Mouse (Mus musculus): Measurements from ENCODE around the gene Lrrc2.

Lrrc2 gene

DNA sequence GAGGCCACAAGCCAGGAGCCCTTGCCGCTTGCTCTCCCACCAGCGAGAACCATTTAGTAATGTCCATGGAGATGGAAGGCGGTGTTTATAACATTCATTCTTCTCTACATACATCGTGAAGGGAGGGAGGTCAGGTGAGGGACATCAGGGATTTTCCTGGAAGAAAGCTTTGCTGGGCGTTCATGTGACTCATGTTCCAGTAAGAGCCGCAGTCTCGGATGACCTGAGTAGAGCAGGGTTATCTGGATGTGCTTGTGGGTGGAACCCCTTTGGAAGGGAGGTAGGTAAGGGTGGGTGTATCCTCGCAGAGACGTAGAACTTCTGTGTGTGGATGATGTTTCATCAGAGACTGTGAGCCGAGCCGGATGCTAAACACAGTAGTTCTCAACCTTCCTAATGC lies at the start of gene Lrrc2:
TSS of gene Lrrc2 (plus strand) at position 149 of the 400 bp plus-strand sequence.
- DNase-seq (ENCODE audit: low read depth, low spot score) = no peak

DNA sequence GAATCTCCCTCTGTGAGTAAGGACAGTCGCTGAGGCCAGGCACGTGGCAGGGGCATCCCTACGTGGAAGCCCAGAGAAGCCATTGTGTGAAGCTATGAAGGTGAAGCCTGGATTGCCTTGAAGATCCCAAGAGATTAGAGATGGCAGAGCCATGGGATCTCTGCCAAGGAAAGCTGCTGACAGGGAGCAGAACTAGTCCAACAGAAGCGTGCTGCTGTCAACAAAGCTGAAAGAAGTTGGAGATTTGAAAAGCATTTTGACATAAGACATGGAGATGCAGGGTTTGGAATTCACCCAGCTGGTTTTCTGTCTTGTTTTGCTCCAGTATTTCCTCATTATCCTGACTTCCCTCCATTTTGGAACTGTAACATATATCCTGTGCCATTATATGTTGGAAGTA lies 49.1 kb upstream of the Lrrc2 start:
- DNase-seq (ENCODE audit: low read depth, low spot score) = no peak

DNA sequence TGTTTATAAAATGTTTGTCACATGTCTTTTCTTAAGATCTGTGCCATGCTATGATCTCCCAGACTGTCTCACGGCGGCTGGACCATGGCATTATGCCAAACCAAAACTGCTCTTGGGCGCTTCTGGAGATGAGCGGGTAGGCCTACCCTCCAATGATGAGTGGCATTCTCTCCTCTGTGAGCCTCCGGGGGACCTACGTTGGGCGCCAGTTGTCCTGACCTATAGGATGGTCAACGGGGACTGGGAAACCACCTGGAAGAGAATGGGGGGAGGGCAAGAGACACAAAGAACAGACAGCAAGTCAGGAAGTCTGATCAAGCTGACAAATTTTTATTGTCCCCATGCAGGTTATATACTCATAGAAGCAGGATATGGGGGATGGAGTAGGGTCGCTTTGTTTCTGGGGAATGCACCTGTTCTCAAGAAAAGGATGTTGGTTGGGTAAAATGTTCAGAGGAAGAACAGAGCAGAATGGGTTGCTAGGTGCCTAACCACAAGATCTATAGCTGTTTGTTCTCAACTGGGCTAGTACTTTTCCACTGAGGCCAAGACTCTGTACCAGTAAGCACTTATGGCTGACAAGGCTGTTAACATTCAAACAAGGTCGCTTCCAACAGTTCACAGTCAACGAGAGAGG lies 44.0 kb upstream of the Lrrc2 start:
- no peak for DNase-seq (ENCODE audit: low read depth, low spot score)

DNA sequence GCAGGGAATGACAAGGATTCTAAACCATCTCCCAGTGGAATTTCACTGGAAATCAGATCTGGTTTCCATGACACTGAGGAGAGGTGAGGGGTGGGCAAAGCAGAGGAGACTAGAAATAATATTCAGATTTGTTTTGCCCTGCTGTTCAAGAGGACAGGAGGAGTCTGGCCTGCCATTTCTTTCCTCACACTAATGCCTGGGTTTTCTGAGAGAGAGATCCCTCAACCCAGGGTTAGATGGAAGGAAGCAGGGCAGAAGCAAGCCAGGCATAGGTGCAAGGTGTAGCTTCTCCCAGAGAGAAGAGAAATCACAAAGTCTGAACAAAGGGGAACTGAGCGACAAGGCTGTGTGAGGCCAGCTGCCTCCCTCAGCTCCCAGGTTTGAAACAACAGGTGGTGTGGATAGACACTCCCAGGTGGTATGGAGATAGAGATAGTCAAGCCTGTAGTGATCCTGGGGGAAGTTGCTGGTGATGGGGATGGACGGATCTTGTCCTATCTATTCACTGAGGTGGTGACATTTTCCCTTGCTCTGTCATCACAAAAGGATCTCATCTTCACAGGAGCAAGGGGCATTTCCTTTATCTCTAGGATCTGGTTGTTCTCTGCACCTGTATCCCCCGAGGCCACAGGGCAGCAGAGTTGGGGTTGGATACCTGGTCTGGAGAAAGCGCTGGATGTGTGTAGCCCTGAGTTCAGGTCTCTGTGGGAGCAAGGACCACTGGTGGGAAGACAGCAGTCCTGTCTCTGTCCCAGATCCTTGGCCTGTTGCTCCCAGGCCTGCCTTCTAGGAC lies 43.3 kb upstream of the Lrrc2 start:
- DNase-seq (ENCODE audit: low read depth, low spot score) = no peak

DNA sequence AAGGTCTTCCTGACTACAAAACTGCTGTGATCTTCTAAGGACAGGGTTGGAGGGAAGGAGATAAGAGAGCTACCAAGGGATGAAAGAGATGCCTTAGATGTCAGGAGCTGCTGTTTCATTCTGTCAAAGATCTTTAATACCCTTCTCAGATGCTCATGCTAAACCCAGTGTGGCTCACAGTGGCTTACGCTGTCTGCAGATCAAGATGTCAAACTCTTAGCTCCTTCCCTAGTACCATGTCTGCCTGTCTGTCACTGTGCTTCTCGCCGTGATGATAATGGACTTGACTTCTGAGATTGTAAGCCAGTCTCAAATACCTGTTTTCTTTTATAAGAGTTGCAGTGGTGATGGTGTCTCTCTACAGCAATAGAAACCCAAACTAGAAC lies 42.7 kb upstream of the Lrrc2 start:
- DNase-seq (ENCODE audit: low read depth, low spot score) = no peak

DNA sequence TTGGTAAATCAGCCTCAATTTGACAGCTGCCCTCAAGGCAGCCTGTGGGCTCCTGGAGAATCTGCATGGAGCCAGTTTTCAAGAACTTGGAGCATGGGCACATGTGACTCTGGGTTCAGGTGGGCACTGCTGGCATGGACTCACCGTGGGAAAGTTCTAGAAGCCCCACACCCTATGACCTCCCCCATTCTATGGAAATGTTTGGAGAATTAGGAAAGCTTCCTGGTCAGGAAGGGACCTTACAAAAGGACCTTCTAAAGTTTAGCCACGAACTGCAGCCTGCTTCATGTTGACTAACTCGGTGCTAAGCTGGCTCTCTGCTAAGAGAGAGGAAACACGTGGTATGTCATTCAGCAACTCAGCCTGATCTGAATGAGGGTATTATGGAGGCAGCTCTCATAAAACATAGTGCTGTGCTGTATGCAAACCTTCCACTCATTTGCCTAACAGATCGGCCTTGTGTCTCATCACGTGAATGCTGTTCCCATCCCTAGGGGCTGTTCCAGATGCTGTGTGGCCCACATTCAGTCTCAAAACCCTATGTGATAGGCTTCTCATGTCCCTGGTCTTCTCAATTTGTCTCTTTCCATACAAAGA lies 41.9 kb upstream of the Lrrc2 start:
- no peak for DNase-seq (ENCODE audit: low read depth, low spot score)

DNA sequence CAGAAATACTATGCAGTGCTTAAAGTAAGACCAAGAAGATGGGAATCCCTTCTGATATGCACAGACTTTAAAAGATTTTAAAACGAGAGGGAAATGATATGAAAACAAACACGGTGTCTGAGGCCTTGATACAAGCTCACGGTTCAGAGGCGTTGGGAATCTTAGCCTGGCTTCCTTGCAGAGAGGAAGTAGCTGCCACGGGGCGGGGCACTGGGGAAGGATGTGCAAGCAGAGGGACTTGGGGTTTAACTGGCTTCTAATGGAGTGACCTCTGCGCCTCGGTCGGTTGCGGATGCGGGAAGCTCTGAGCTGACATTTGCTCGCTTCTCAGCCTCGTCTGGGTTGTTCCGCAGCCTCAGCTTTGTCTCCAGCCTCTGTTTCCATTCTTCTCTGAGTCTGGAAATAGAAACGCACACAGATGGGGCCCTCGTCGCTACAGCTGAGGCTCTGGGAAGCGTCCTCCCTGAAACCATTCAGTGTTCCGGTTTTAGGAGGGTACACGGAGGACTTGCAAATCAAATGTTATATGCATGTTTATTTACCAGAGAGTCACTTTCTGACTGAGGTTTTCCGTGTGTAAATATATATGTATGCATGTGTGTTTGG lies 36.6 kb upstream of the Lrrc2 start:
- DNase-seq (ENCODE audit: low read depth, low spot score) = no peak

DNA sequence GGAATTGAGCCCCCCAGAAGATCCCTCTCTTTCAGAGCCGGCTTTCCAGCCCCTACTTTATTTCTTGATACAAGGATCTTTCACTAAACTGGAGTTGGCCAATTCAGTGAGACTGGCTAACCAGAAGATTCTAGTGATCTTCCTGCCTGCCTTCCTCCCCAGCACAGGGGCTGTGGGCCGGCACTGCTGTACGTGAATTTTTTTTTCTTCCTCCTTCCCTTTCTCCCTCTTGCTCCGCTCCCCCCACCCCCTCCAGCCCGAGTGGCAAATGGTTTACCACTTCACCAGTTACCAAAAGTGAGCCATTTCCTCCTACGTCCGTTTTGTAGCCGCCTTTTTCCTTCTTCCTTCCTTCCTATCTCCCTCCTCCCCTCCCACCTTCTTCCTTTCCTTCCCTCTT lies 35.9 kb upstream of the Lrrc2 start:
- no peak for DNase-seq (ENCODE audit: low read depth, low spot score)

DNA sequence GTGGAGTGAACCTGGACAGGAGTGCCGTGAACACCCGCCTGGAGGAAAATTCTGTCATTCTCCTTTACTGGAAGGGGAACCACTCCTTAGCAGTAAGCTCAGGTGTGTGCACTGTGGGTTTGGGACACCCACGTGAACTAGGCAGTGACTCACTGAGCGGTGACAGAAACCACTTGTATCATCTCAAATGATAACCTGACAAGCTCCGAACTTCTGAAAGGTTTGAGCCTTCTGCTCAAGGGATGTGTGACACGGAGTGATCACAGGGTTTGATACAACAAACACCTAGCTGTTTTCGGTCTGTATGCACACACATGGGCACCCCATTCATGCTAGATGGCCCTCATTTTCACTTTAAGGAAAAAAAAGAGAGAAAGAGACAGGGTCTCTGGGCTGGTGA lies 34.6 kb upstream of the Lrrc2 start, which contains the start of gene Fam240a:
TSS of gene Fam240a (minus strand) at position 76 of the 400 bp plus-strand sequence.
- no peak for DNase-seq (ENCODE audit: low read depth, low spot score)

DNA sequence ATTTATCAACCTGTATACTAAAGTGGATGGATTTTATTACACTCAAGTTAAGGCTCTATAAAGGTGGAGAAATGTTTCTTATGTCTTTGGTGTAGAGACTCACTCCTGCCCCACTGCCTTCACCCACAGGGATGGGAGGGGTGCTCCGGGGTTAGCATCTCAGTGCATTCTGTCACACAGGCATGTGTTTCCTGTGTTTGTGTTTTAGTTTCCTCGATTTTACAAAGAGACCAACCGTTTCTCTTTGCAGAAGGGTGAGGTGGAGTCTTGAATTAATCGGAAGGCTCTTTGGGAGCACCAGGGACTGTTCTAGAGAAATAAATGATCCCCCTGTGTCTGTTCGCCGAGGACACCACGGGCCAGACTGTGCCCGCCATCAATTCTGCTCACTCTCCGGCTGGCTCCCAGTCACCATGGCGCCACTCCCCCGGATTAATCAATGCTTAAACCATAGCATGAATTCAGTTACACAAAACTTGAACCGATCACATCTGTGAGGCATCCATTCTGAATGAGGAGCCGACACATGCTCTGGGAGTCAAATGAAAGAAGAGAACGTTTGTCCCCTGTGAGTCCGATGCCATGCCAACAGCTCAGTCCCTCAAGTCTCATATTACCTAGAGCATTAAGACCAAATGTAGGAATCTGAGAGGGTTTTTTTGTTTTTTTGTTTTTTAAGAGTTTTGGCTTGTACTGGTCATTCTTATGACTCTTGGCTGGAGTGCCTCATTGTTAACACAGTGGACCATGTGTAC lies 30.5 kb upstream of the Lrrc2 start:
- DNase-seq (ENCODE audit: low read depth, low spot score) = no peak

DNA sequence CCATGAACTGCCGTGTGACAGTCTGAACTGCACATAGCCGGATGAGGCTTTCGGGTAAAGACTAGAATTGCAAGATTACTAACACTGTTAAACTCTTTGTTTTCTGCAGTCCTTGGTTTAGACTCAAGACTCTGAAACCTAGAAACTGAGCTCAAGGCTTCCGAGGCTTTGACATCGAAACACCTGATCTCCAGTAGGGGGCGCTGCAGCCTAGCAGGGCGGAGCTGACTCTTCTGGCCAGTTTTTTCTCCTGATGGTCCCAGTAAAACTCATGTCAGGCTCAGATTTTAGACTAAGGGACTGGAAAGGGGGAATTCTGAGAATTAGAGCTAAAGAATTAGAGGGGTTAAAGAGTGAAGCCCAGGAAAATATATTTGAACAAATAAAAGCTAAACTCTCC lies 28.6 kb upstream of the Lrrc2 start:
- DNase-seq (ENCODE audit: low read depth, low spot score) = peak; percentile 34

DNA sequence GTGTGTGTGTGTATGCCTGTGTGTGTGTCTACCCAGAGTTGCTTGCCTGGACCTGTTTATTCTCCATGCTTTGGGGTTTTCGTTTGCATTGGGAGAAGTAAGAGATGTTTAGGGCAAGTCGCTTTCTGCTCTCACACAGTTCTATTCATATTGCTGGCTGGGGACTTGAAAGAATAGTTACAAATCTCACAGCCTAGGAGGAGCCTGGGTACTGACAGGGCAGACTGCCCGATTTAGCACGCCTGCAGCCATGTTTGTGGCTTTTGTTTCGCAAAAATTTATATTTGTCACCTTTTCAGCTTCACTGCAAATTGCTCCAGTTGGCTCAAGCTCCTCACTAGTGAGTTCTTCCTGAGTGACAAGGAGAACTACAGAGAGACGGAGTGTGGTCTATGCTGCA lies 19.8 kb upstream of the Lrrc2 start:
- no peak for DNase-seq (ENCODE audit: low read depth, low spot score)

DNA sequence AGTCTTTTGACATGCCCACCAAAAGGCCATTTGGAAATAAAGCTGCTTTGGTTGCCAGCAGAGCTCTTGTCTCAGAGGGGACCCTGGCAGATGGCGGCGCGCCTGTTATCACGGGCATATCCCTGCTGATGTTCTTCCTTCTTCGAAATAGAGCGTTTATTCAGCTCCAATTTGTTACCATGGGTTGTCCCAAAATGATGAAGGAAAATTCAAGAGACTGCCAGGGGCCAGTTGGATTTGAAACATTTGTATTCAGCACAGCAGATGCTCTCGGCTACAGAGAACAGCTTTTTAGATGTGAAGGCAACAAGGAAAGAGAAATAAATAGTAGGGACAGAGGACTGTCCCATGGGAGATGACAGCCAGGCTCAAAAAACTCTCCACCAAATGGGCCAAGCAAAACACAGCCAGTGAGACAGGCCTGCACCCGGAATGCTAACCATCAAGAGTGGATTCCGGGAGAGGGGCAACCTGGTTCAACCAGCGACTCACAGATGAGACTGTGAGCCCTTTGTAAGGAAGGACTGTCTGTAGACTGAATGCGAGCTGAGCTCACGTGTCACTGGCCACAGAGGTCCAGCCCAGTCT lies 17.4 kb upstream of the Lrrc2 start:
- no peak for DNase-seq (ENCODE audit: low read depth, low spot score)

DNA sequence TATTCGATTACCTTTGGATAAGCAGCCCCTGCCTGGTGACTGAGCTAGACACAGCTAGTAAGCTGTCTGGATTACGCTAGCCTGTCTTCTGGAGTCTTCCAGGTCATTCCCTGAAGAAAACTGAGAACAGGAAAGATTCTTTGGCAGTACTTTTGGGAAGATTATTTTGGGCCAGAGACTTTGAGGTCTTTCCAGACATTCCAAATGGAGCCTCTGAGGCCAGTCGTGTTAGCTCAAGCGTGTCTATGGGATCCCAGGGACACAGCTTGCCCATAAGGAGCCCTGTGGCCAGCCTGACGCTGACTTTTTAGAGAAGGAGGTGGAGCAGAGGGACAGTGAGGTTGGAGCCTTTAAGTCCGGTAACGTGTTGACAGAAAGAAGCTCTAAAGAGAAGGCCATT lies 15.4 kb upstream of the Lrrc2 start:
- DNase-seq (ENCODE audit: low read depth, low spot score) = no peak

DNA sequence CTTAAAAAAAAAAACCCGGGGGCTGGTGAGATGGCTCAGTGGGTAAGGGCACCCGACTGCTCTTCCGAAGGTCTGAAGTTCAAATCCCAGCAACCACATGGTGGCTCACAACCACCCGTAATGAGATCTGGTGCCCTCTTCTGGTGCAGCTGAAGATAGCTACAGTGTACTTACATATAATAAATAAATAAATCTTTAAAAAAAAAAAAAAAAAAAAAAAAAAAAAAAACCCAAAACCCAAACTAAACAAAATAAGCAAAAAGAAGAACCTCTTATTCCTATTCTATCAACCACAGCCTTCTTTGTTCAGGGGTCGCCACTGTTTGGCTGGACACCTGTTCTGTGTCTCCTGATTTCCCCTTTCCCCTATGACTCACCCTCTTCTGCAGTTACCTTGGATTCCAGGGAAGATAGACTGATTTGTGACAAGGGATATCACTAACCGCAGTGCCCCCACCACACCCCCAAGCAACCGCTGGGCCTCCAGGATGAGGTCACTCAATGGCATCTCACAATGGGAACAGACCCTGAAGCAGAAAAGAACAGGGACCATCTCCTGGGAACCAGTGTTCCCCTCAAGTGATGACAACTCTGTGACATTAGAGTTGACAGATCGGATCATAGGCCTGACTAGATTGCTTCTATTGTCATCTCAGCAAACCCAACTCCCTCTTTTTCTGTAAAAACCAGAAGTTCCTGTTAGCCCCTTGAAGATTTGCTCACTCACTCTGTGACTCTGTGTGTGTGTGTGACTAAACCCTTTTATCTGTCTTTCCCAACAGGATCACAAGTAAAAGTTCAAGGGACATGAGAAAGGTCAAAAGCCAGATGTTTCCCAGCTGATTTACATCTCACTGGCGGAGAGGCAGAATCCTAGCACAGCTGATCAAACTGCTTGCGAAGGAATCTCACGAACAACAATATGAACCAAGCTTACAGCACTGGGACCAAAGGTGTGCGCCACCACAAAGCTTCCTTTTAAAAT lies 13.5 kb upstream of the Lrrc2 start:
- DNase-seq (ENCODE audit: low read depth, low spot score) = no peak

DNA sequence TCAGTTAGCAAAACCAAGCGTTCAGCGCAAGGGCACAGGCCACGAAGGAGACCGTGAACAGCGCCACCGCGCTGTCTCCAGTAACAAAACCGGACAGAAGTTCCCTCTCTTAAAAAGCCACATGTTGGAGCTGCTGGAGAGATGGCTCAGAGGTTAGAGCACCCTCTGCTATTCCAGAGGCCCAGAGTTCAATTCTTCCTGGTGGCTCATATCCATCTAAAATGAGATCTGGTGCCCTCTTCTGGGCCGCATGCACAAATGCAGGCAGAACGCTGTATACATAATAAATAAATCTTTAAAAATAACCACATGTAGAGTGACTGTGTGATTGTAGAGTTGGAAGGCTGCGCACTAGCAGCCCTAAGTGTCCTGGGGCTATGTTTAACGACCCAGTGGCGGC lies 7.1 kb upstream of the Lrrc2 start:
- no peak for DNase-seq (ENCODE audit: low read depth, low spot score)

DNA sequence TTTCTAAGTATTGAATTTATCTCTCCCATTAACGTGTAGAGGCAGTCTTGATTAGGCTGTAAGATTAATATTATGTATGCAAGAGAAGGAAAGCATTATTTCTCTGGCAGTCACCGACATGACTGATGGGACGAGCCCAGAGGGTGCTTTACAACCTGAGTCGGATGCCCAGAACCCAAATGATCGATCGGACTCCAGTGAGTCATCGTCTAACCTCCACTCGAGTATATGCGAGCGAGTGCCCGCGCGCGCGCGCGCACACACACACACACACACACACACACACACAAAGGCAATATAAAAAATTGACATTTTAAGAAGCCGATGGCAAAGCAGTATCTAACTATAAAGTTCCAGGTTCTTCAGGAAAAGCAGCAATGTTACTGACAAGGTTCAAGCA lies 6.0 kb upstream of the Lrrc2 start:
- no peak for DNase-seq (ENCODE audit: low read depth, low spot score)

DNA sequence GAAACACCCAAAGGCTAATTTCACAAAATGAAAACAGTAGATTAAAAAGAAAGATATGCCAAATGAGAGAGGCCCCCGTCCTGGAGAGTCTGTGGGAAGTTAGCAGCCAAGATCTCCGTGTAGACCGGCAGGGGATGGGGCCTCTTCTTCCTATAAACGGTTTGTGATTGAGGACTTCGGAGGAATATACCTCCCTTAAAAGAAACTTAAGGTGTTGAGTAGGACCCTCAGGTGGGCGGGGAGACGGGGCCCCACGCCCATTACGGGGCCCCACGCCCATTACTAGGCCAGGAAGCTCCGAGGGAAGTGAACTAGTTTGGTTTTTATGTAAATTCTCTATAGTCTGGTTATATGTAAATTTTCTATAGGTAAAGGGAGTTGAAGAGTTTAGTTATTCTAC lies 5.4 kb upstream of the Lrrc2 start, which contains the start of gene Tdgf1:
TSS of gene Tdgf1 (minus strand) at position 233 of the 400 bp plus-strand sequence.
- no peak for DNase-seq (ENCODE audit: low read depth, low spot score)

DNA sequence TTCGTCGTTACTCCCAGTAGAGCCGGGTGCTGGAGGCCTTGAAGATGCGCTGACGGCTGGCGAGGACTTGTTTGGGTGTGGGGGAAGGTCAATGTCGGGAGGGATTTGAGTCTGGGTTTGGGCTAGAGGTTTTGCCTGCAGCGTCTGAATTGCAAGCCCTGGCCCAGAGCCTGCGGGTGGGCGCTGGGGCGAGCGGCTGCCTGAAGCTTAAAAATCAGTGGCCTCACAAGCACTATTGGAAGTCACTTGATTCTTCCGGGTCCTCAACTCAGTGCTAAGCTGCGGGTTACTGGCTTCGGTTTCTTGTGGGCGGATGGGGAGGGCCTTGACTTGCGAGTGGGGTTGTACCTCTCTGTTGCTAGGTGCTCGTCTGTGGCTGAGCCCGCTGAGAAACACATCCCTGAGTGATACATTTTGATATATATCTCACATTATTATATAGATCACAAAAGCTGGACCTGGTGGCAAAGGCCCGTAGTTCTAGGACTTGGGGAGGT lies 4.7 kb upstream of the Lrrc2 start:
- no peak for DNase-seq (ENCODE audit: low read depth, low spot score)

DNA sequence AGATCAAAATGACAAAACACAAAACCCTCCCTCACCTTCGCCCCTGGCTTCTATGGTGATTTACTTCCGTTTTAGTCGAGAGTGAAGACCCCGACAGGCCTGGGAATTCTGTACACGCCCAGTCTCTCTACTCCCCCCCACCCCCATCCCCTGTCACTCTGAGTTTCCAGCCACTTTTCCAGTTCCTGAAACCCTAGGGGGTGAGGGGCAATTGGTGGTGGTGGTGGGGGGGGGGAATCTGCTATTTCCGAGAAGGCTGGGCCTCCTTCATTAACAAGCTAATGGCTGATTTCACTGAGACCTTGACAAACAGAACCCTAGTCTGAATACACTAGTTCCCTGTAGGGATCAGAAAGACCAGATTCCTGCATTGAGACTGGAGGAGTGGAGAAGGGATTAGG lies 4.1 kb upstream of the Lrrc2 start:
- DNase-seq (ENCODE audit: low read depth, low spot score) = no peak

Data from c-Kit-negative CD71-positive TER-119-positive erythroid progenitor cells, embryonic 14.5 days (primary cell).